Mouse (Mus musculus): ENCODE data around the gene Rtbdn. TPM values are rescaled to one million over a fixed set of nuclear protein-coding genes. Genes with fewer than 3 reads are reported as not detected.

Rtbdn gene
- polyA plus RNA-seq, 3 experiments from 2014 or later = 0.28 TPM; not detected in 2

DNA sequence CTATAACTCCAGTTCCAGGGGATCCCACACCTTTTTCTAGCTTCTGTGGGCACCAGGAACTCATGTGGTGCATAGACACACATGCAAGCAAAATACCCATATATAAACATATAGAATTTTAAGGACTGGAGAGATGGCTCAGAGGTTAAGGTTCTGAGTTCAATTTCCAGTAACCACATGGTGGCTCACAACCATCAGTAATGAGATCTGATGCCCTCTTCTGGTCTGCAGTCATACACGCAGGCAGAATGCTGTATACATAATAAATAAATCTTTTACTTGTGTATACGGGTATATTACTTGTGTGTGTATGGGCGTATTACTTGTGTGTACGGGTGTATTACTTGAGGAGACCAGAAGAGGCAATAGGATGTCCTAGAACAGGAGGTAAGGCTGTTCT is 17.2 kb downstream of the Rtbdn start:
- ATAC-seq = no peak

DNA sequence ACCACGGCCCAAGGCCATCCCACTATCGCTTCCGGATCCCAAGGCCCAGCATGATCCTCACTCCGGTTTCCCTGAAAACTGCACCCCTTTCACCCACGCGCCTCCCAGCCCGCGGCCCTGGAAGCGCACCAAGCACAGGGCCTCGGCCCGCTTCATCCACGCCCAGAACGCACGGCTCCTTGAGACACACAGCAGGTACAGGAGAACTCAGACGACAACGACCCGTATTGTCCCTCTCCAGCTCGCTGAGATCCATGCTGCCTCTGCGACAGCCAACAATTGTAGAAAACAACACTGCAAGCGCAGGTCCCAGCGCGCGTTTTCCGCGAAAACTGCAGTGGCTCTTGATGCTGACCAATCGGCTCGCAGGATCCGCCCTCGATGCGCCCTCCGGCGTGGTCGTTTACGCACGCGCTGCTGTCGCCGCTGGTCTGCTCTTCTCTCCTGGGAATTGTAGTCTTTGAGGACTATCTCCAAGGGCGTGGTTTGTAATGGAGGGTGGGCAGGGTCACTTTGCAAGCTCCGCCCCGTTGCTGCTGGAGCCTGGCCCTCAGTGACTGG is 19.0 kb downstream of the Rtbdn start:
- ATAC-seq = peak; percentile 95

DNA sequence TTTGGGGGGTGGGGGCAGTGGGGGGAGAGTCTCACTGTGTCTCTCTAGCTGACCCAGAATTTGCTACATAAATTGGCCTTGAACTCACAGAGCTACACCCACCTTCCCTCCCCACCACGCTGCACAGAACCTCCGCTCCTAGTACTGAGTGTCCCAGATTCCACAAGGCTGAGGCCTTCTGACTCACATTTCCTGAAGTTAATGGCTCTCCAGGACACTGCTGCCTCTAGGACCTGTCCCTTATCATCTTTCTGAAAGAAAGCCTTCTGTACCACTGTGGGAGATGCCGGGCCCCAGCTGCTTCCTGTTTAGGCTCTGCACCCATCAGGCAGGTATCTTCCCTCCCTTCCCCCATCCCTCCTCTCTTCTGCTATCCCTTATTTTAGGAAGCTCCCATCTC is 19.8 kb downstream of the Rtbdn start:
- no peak for ATAC-seq

DNA sequence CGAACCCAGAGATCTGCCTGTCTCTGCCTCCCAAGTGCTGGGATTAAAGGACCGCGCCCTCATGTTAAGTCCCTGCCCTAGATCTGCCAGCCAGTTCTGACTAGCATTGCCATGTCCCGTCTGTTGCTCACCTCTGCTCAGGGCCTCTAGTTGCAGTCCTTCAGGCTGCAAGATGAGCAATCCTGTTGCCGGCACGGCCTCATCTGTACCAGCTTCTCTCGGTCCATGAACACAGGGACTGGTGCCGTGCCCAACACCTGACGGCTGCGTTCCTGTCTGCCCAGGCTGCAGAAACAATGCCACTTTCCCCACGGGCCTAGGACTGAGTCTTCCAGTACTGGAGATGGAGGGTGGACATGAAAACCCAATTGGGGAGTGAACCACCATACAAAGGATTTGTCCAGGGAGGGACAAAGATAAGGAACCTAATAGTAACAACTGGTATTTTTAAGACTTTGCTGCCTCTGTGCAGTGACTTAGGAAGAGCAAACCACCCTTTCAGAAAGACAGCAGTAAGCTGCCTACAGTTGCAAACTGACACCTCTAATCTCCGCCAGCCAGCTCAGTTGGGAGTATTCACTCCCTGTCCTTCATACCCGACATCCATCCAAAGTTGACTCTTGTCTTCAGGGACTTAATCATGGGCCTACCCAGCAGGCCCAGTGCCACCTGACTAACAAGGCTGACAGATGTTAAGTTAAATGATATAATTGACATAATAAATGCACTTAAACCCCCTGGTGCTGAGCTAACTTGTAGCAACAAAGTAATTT is 20.9 kb downstream of the Rtbdn start:
- no peak for ATAC-seq

DNA sequence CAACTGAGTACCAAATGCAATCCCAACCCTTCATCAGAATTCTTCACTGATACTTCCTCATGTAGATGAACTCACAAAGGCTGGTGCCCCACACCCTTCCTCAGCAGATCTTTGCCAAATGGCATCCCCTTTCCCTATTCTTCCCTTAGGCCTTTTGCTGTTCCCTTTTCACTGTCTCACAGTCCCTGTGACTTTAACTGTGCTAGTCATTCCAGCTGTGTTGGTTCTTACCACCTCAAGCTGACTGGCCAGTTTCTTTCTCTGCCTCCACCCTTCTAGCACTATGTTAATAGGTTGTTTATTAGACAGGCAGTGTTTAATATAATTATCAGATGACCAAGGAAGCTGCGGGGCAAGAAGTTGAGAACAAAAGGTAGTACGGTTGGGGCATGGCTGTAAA is 21.9 kb downstream of the Rtbdn start:
- ATAC-seq = no peak

DNA sequence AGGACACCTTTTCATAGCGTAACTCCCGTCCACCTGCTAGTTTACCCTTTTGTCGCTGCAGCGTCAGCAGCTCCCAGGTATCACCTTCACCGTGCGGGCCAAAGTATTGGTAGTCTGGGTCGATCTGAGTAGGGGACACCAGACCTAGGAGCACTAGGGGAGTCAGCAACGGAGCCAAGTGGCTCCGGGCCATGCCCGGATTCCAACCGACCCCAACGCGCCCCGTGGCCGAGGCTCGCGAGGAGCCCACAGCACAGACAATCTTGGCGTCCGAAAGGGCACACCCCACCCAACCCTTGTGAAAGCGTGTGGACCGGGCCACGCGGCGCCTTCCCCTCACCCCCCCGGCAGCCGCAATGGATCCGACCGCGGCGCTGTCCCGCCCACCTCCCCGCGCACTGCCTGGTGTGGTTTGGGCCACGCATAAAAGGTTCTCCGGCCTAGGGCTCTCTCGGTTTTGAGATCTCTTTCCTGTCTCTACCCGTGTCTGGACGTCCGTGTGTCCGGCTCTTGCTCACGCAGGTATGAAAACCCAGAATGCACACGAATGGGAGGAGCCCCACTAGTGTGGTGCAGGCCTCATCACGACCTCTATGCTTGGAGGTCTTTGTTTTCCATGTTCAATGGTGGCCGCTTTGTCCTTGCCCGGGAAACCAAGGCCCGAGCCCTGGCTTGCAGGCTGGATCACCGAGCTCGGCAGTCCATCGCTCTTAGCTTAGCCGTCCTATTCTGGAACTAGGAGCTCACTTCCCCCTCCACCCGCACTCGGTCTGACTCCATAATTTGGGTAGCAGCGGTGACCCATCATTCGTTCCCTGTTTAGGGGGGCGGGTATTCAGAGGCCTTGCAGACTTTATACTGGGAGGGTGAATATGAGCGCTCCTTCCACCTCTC is 22.7 kb downstream of the Rtbdn start, which contains the start of the genes Gm49661, Prdx2 and Rnaseh2a:
Gm49661 (minus strand) TSS at position 193 of the 894 bp plus-strand sequence.
Prdx2 (plus strand) TSS at position 347 of the 894 bp plus-strand sequence.
Rnaseh2a (minus strand) TSS at position 527 of the 894 bp plus-strand sequence.
- peak; percentile 34 for ATAC-seq

DNA sequence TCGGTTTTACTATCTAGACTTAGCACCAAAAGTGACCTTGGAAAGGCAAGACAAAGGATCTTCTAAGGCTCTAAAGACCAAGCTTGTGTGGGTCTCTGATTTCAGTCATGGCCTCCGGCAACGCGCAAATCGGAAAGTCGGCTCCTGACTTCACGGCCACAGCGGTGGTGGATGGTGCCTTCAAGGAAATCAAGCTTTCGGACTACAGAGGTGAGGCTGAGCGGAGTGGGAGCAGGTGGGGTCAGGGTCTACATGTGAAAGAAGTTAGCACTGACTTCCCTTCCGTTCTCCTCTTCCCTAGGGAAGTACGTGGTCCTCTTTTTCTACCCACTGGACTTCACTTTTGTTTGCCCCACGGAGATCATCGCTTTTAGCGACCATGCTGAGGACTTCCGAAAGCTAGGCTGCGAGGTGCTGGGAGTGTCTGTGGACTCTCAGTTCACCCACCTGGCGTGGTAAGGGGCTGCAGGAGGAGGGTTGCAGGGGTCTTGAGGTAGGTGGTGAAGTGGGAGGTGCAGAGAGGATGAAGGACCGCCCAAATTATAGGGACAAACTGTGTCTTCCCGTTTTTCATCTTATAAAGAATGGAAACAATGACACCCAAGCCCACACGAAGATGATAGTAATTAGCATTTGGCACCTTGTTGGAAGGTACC is 23.5 kb downstream of the Rtbdn start:
- ATAC-seq = no peak

DNA sequence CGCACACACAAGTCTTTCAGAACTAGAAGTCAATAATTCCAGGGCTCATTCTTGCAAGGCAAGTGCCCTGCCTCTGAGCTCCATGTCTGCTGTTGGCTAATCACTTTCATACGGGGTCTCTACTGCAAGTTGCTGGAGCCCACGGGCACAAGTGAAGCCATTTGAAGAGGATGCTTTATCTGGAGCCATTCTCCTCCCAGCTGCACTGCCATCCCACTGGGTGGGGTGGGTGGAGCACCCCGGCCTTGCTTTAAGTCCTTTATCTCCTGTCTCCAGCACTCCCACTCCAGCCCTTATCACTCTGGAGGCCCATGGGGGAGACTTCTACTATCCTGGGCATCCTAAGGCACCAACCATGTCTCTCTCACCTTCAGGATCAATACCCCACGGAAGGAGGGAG is 24.1 kb downstream of the Rtbdn start:
- ATAC-seq = no peak

DNA sequence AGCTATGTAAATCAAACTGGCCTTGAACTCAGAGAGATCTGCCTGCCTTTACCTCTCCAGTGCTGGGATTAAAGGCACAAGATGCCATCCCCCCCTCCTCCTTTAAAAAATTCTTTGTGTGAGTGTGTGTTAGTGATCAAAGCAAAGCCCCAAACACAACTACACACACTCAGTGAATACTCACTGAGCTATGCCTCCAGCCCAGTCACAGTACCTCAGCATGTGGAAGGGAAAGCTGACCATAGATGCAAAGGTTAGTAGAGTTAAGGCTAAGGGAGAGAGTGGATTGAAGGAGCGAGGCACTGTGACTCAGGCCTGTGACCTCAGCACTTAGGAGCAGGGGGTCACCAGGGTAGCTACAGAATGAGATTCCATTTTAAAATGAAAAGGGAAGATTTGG is 26.3 kb downstream of the Rtbdn start:
- ATAC-seq = no peak

DNA sequence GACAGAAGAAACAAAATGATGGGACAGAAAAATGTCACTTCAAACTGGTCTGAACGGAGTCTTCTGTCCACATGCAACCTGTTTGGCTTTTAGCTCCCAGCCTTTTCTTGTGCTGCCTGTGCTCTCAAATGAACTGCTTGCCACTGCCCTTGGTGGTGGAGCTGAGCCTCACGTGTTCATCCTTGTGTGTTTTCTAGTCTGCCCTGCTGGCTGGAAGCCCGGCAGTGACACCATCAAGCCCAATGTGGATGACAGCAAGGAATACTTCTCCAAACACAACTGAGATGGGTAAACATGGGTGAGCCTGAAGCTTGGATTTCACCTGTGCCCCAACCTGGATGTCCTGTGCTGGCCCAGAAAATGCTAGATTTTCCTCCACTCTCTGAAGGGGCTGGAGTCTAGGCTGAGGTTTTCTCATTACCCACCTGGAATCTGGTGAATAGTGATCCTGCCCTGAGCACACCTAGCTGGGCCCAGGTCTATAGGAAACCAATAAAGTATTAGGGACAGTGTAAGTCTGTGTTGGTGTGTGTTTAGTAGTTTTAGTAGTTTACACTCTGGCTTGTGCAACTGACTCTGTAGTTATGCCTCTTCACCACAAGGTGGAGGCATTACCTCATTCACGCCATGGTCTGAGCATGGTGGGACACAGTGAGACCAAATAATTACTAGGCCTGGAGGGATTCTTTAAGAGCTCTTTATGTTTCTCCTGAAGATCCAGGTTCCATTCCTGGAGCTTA is 27.2 kb downstream of the Rtbdn start:
- no peak for ATAC-seq

DNA sequence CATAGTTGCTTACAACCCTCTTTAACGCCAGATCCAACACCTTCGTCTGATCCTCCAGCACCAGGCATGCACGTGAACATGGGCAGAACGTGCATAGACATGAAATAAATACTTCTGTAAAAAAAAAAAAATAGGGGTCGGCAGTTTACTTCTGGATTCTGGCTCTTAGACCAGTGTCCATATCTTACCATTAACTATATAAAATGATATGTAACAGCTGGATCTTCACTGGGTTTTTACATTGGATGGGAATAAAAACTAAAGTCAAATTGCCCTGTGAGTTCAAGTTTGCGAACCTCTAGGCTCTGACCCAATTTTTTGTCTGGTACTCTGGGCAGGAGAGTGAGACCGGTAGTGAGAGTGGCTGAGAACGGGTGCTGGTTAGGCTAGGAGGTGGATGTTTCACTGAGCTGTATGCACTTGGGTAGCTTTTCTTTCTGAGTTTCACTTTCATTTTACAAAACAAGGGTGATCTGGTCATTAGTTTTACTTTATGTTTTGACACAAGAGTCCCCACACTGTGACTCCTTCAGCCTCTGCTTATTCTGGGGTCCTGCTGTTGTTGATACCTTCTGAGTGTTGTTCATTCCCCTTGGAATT is 27.9 kb downstream of the Rtbdn start:
- no peak for ATAC-seq

DNA sequence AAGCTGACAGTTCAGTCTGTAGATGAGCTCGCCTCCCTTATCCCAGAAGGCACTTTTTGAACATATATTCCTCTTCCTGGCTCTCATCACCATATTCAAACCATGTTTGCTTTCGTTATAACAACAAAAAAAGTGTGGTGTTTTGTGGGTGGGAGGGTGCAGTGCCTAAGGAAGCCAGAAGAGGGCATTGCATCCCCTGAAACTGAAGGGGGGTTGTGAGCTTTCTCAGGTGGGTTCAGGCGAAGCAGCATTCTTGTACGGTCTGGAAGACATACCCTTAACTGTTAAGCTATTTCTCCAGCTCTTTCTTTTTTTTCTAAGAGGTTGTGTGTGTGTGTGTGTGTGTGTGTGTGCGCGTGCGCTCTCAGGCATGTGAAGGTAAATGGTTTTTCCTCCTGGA is 28.6 kb downstream of the Rtbdn start:
- ATAC-seq = no peak

DNA sequence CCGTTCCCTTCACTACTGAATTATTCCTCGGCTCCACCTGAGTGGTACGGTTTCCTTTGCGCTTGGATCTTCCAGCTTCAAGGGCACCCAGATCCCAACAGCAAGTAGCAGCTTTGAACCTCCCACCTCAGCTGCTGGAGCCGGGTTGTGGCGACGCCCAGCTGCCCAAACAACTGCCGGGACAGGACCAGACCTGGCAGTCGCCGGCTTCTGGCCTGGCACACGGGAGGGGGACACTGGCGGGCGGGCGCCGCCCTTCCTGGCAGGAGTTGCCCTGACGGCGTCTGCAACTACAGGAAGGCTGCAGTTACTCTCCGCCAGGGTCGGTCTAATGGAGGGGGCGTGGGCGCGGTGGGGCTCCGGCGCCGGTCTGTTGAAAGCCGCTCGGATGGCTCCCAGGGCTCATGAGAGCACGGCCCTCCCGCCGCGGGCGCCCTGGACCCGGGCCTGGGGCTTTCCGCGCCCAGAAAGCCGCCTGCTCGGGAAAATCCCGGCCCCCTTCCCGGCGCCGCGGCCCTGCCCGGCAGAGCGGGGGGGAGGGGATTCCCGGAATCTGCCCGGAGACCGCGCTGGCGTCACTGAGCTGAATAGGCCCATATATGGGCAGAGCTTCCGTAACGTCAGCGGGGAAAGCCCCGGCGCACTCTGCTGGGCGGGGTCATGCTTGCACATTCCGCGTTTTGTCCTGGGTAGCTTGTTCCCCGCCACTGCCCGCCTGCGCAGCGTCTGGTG is 29.4 kb downstream of the Rtbdn start:
- peak; percentile 51 for ATAC-seq

DNA sequence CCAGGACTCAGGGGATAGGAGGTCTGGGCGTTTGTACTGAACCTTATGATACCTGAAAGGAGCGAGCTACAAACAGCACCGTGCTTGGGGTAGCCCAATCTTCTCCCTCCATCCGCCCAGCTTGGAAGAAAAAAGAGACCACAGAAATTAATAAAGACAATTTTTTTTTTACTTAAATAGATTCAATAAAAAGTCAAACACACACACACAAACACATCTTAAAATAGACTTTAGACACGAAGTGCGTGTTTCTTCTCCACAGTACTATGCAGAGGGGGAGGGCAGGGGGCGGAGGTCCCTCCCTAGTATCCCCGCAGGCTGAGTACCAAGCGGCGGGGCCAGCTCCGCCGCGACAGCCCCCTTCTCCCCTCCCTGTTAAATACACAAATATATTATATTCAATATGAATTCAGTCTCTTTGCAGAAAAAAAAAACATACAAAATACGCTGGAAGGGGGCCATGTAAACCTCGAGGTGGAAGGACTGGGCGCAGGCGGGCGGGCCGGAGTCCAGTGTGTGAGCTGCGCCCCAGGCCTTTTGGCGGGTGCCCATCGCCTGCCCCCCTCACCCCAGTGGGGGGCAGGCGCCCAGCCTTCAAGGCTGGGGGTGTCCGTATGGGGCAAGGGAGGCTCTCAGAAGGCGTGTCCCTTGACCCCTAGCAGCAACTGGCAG is 30.1 kb downstream of the Rtbdn start:
- no peak for ATAC-seq

DNA sequence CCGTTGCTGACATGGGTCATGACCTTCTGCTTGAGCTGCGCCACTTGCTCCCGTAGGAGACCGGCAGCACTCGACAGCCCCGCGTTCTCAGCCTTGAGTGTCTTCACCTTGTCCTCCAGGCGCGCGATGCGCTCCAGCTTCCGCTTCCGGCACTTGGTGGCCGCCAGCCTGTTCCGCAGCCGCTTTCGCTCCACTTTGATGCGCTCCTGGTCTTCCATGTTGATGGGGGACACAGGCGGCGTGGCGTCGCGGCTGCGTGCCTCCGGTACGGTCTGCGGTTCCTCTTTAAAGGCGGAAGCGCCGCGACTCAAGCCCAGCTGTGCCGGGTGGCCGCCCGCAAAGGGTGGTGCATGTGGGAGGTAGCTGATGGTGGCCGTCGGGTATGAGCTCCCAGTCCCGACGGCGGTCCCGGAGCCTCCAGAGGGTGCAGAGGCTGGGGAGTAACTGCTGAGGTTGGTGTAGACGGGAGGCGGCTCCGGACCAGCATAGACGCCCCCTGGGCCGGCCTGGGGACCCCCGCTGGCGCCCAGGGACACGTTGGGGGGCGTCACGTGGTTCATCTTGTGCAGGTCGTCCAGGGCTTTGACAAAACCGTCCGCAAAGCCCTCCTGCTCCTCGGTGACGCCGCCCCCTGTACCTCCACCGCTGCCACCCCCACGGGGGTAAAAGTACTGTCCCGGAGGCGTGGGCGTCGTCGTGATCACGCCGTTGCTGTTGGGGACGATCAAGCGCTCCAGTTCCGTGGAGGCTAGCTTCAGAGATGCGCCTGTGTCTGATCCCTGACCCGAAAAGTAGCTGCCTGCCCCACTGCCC is 30.9 kb downstream of the Rtbdn start:
- ATAC-seq = peak; percentile 3

DNA sequence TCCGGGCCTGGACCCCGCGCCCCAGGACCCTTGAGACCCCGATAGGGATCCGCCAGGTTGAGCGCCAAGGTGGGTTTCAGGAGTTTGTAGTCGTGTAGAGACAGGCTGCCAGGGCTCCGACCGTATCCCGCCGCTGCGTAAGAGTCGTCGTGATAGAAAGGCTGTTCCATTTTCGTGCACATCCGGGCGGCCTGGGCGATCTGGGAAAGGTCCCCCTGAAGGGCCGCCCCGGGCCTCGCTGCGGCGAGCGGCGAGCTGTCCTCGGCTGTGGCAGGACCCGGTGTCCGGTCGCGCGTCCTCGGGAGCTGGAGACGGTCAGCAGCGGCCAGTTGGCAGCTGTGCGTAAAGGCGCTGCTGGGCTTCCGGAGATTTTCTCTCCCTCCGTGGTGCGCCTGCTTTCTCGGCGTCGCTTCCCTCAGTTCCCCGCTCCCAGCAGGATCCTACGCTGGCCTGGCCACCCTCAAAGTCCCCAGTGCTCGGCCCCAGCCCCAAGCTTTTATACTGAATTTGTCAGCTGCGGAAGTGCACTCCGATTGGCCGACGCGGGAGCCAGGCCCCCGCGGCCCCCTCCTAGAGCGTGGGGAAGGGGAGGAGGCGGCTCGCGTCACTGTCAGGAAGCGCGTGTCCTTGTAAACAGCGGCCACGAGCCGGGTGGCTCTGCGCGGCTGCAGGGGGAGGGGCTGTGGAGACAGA is 31.6 kb downstream of the Rtbdn start, which contains the start of gene Junb:
Junb (minus strand) TSS at position 471 of the 693 bp plus-strand sequence.
- ATAC-seq = peak; percentile 41

DNA sequence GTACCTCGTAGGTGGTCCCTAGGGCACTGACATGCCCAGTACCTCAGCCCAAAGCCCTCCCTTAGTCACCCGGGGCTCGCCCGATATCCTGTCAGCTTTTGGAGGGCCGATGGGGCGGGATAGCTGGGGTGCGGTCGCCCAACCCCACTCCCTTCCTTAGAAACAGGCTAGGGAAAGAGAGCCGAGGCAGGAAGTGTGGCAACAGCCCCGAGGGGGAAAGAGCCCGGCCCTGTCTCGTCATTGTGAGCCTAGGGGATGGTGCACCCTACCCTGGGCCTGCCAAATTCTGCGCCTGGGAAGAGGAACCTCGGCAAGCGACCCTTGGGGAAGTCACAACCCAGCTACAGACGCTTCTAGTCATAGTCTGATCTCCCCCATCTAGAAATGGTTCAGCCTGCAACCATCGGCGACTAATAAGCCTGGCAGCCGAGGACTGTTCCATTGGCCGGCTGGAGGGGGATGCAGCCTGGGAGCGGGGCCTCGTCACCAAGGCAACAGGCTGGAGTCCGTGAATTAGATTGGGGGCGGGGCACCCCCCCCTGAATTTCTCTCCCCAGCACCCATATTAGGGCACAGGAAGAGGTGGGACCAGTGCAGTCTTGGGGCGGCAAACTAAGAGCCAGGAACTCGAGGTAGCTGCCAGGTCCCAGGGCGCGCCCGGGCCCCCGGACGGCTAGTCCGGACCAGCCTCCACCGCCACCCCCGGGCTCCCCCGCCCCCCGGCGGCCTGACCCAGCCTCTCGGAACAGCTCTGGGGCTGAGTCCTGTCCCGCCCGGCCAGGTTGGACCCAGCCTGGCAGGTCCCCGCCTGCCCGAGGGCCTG is 33.0 kb downstream of the Rtbdn start:
- ATAC-seq = peak; percentile 25
